Mouse (Mus musculus) brain, adult 2 months (tissue): Measurements from ENCODE around the gene Gm21834.

Experiments used
- DNase-seq: peaks from one replicate; pipeline ENCODE4 v3.0.0; 2011; ENCODE audit warnings: low read depth, low spot score

Gene Gm21834

GRCm38 (mm10) chr17:57742119-57742518 is at the start of gene Gm21834:
Gene Gm21834, minus strand, starts transcription at chr17:57742219.
- DNase-seq = no peak

- DNase-seq = no peak
Observed at GRCm38 (mm10) chr17:57788161-57788799, 46.3 kb upstream of the Gm21834 start.

GRCm38 (mm10) chr17:57770904-57771303 is 28.9 kb upstream of the Gm21834 start:
- peak; percentile 85 for DNase-seq

- DNase-seq = peak; percentile 75
Observed at GRCm38 (mm10) chr17:57768622-57769610, 26.9 kb upstream of the Gm21834 start, which contains the start of gene Cntnap5c. Gene Cntnap5c, plus strand, starts transcription at chr17:57769570.

GRCm38 (mm10) chr17:57767306-57767705 is 25.3 kb upstream of the Gm21834 start:
- DNase-seq = peak; percentile 59

- DNase-seq = no peak
Observed at GRCm38 (mm10) chr17:57758033-57758432, 16.0 kb upstream of the Gm21834 start.

GRCm38 (mm10) chr17:57694791-57695190 is 47.2 kb downstream of the Gm21834 start:
- DNase-seq = peak; percentile 79
